In the genomic region with DNA sequence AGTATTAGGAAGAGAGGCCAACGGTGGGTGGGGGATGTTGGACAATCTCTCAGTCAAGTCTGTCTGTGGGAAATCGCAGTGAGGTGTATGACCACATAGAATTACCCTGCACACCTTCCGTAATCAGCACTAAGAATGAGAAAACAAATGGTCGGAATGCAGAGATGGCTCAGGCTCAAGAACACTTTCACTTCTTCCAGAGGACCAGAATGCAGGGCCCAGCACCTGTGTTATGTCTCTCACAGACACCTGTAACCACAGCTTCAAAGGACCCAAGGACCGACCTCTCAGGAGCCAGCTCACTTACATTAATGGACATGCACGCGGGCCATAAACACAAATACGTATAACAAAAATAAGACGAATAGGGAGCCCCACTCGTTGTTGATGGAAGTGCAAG, we compare ENCODE assay signal across 17 mouse cellular contexts.
"Had no signal": no experiment of that assay in that cellular context is flagged by ENCODE, and none has a peak within 500 bp of the region (broad histone marks: within the 10 kb centered on the region; RNA-seq: fewer than 3 reads in every experiment).

No protein-coding gene starts in this region.

- H3K27me3 ChIP-seq: liver, embryonic 13.5 days; midbrain, embryonic 12.5 days; neural tube, embryonic 13.5 days; stomach, embryonic 15.5 days had no signal

- DNase-seq: kidney, postnatal 10 days; kidney, postnatal 36 days; layer of hippocampus, postnatal 36 days; liver, embryonic 13.5 days; lung, adult 2 months; lung, postnatal 14 days; lung, postnatal 4 days; retina, postnatal 1 day; right cerebral cortex, postnatal 25 days; spleen, adult 18-20 months; thymus, postnatal 36 days had no signal

- H3K4me2 ChIP-seq: liver, embryonic 13.5 days; midbrain, embryonic 12.5 days; neural tube, embryonic 13.5 days; stomach, embryonic 15.5 days had no signal

- H3K4me3 ChIP-seq: left cerebral cortex, adult 2 months; liver, embryonic 13.5 days; midbrain, embryonic 12.5 days; myocyte; neural tube, embryonic 13.5 days; stomach, embryonic 15.5 days had no signal

- H3K4me1 ChIP-seq: stomach, embryonic 15.5 days had no signal

- H3K36me3 ChIP-seq: liver, embryonic 13.5 days; midbrain, embryonic 12.5 days; neural tube, embryonic 13.5 days; stomach, embryonic 15.5 days had no signal

- ATAC-seq: midbrain, embryonic 16.5 days had no signal

- H3K9ac ChIP-seq: liver, embryonic 13.5 days; midbrain, embryonic 12.5 days; neural tube, embryonic 13.5 days; stomach, embryonic 15.5 days had no signal

- H3K9me3 ChIP-seq: liver, embryonic 13.5 days; midbrain, embryonic 12.5 days; neural tube, embryonic 13.5 days; stomach, embryonic 15.5 days had no signal

- H3K27ac ChIP-seq: left cerebral cortex, adult 2 months; liver, embryonic 13.5 days; midbrain, embryonic 12.5 days; neural tube, embryonic 13.5 days; stomach, embryonic 15.5 days had no signal
